Mouse (Mus musculus): ENCODE measurements around the gene Exosc7.

- TF ChIP-seq CTCF (IDR thresholded peaks at IDR 0.05 in 2 of 3, conservative IDR thresholded peaks at IDR 0.05 in 1 of 3; ENCODE audit: control insufficient read depth in 1 of 3, insufficient read depth in 1 of 3, low read depth in 2 of 3, low read length in 3 of 3, poor library complexity in 1 of 3, severe bottlenecking in 1 of 3): no peak
- TF ChIP-seq EP300 (IDR thresholded peaks at IDR 0.05; ENCODE audit: low read depth in 1 of 2, low read length in 2 of 2): no peak
Measured at GRCm38 (mm10) chr9:123136953-123137682, 24.1 kb downstream of the Exosc7 start.
